Mouse (Mus musculus): ENCODE data around the gene Sipa1l1.

GRCm38 (mm10) chr12:82458017-82458416 is 288.9 kb downstream of the Sipa1l1 start:
- no peak for TF ChIP-seq USF1 (IDR thresholded peaks at IDR 0.05; ENCODE audit: low read depth, low read length)
- no peak for TF ChIP-seq EP300 (IDR thresholded peaks at IDR 0.05; ENCODE audit: low read length)
- TF ChIP-seq NELFE (IDR thresholded peaks at IDR 0.05; ENCODE audit: low read depth, low read length) = no peak
- TF ChIP-seq CTCF (conservative IDR thresholded peaks at IDR 0.05 in 1 of 2, IDR thresholded peaks at IDR 0.05 in 1 of 2; ENCODE audit: low read depth in 2 of 2, low read length in 2 of 2) = no peak
- TF ChIP-seq HCFC1 (IDR thresholded peaks at IDR 0.05; ENCODE audit: low read depth, low read length) = no peak
- no peak for TF ChIP-seq RAD21 (IDR thresholded peaks at IDR 0.05; ENCODE audit: low read depth, low read length)
- TF ChIP-seq USF2 (conservative IDR thresholded peaks at IDR 0.05; ENCODE audit: low read depth, low read length) = no peak
